Mouse (Mus musculus): ENCODE data around the gene Tent4a. TPM values are rescaled to one million over a fixed set of nuclear protein-coding genes. Genes with fewer than 3 reads are reported as not detected.

Gene Tent4a
- polyA plus RNA-seq, 1 experiment from 2014 or later = 5.5 TPM

DNA sequence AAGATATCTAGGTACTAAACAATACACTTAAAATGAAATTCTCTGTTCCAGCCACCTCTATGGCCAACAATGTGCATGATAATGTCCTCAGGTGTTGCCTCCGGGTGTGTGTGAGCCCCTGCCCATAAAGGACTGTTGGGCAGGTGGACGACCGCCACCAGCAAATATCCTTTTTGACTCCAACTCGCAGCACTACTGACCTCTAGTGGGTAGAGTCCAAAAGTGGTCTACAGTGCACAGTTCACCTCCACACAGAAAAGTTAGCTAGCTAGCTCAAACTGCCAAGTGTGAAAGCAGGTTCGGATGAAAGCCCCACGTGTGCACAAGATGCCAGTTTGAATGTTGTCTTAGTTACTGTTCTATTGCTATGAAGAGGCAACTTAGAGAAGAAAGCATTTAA lies 49.1 kb downstream of the Tent4a start:
- no peak for ATAC-seq (replicated peaks; ENCODE audit: low FRiP score)
- no peak overlapping the region for H3K9ac ChIP-seq
- WGBS = 13% methylated on average over 6 of the region's 6 CpGs
- H3K36me3 ChIP-seq = no peaks in the 10 kb centered on the region
- H3K4me3 ChIP-seq (replicated peaks) = no peak overlapping the region
- H3K9me3 ChIP-seq (replicated peaks) = no peaks in the 10 kb centered on the region
- H3K4me2 ChIP-seq = no peak overlapping the region
- peaks cover 73% of the 10 kb centered on the region for H3K27me3 ChIP-seq
- H3K27ac ChIP-seq = no peak overlapping the region
- H3K4me1 ChIP-seq = peaks cover 38% of the 10 kb centered on the region

DNA sequence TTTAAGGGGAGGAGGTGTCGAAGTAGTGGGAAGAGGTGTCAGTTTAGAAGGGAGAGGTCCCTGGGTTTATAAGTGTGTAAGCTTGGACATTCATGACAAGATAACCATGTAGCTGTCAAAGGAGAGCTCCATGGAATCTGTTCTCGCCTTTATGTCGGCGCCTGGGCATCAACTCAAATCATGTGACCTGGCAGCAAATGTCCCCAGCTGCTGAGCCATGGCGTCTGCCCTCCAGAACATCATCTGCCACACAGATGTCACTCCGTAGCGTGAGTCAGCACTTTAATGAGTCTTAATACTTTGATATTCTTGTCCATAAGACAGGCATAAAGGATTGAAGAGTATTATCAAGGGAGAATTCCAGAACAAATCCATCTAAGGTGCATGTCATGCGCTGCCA lies 51.7 kb downstream of the Tent4a start:
- Histone ChIP-seq H3K4me3 (replicated peaks) (no peak overlapping the region), H3K4me2 (peak overlapping the region; percentile 62; the same call in 1 of the 2 replicates), H3K27ac (no peak overlapping the region), H3K9me3 (replicated peaks) (no peaks in the 10 kb centered on the region), H3K4me1 (peaks cover 24% of the 10 kb centered on the region), H3K9ac (no peak overlapping the region), H3K27me3 (peaks cover 67% of the 10 kb centered on the region), H3K36me3 (no peaks in the 10 kb centered on the region)
- no peak for ATAC-seq (replicated peaks; ENCODE audit: low FRiP score)
- 56% methylated on average over 8 of the region's 8 CpGs for WGBS

DNA sequence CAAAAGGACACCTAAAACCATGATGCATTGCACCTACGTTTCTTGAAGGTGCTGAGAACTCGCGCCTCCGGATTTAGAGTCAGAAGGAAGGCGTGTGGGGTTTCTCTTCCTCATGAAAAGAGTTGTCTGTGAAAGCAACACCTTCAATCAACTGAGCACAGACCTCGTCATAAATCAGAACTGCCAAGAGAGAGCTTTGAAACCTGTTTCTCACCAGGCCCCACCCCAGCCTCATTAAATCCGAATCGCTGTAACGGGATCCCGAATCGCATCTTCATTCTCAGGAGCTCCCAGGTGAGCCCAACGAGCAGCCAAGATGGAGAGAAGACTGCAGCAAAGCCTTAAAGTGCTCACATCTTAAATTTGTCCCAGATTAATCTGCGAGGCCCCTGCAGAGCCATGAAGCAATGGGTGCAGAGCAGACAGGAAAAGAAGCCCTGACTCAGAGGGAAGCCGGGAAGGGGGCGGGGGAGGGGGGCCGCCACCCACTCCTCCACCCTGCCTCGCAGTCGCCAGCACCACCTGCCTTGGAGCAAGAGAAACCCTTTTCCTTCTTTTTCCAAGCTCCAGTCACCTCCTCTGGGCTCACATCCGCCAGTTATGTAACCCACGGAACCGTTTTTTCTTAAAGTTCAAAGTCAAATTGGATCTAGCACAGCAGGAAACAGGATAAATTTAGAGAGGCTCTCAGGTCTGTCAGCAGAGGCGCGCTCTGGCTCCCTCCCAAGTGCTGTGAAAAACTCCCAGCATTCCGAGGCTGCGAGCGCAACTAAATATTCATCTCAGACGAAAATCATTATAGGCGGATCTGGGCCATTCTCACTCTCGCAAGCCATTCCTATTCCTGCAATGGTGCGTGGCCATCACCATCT lies 52.5 kb downstream of the Tent4a start:
- Histone ChIP-seq H3K36me3 (no peaks in the 10 kb centered on the region), H3K4me2 (peak overlapping the region; percentile 62)

DNA sequence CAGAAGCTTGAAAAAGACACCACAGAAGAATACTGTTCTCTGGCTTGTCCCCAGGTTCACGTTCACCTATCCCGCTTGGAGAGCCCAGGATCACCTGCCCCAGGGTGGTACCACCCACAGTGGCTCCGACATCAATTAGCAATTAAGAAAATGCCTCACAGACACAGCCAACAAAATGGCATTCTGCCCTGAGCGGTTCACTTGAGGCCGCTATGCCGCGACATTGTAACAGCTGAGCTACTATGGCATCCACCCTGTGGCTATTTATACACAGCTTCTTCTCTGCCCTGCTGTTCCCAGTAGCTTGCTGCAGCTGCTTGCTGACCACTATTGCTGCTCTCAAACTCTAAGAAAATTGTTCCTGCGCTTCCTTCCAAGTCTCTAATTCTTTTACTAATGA lies 53.4 kb downstream of the Tent4a start:
- no peak overlapping the region for H3K4me3 ChIP-seq (replicated peaks)
- H3K36me3 ChIP-seq = no peaks in the 10 kb centered on the region
- peak overlapping the region; percentile 62 for H3K4me2 ChIP-seq
- H3K4me1 ChIP-seq = peaks cover 18% of the 10 kb centered on the region
- H3K27ac ChIP-seq = no peak overlapping the region
- no peaks in the 10 kb centered on the region for H3K9me3 ChIP-seq (replicated peaks)
- ATAC-seq (replicated peaks; ENCODE audit: low FRiP score) = no peak
- peaks cover 54% of the 10 kb centered on the region for H3K27me3 ChIP-seq
- no peak overlapping the region for H3K9ac ChIP-seq
- WGBS = 5% methylated on average over 8 of the region's 8 CpGs

More for the DNA sequence above, 52.5 kb downstream of the Tent4a start:
- 2% methylated on average over 30 of the region's 30 CpGs for WGBS
- Histone ChIP-seq H3K4me3 (replicated peaks) (peak overlapping the region; percentile 33), H3K9me3 (replicated peaks) (no peaks in the 10 kb centered on the region), H3K27me3 (peaks cover 63% of the 10 kb centered on the region), H3K9ac (no peak overlapping the region), H3K27ac (no peak overlapping the region), H3K4me1 (peaks cover 18% of the 10 kb centered on the region)
- 0 out of 2 replicates have a peak, but pooled peaks have one; percentile 40 for ATAC-seq (replicated peaks; ENCODE audit: low FRiP score)

DNA sequence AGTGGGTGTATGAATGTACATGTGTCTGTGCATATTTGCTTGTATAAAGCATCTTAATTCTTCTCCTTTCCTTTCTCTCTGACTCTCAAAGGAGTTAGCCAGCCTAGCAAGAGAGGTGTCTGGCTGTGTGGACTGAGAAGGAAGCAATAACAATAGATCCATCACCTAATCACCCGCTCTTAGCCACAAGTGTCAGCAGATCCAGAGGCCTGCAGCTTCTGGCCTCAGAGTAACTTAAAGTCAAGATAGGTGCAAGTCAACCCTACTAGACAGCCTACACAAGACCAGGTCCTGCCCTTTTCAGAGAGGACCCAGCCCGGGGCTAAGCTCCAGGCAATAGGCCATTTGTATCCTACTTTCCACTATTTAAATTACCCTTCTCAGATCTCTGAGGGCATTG lies 54.5 kb downstream of the Tent4a start:
- H3K4me3 ChIP-seq (replicated peaks) = no peak overlapping the region
- H3K4me1 ChIP-seq = peaks cover 18% of the 10 kb centered on the region
- no peak overlapping the region for H3K9ac ChIP-seq
- no peak for ATAC-seq (replicated peaks; ENCODE audit: low FRiP score)
- H3K36me3 ChIP-seq = no peaks in the 10 kb centered on the region
- 67% methylated on average over 2 of the region's 2 CpGs for WGBS
- no peak overlapping the region for H3K27ac ChIP-seq
- H3K27me3 ChIP-seq = peaks cover 49% of the 10 kb centered on the region
- H3K4me2 ChIP-seq = no peak overlapping the region
- no peaks in the 10 kb centered on the region for H3K9me3 ChIP-seq (replicated peaks)

DNA sequence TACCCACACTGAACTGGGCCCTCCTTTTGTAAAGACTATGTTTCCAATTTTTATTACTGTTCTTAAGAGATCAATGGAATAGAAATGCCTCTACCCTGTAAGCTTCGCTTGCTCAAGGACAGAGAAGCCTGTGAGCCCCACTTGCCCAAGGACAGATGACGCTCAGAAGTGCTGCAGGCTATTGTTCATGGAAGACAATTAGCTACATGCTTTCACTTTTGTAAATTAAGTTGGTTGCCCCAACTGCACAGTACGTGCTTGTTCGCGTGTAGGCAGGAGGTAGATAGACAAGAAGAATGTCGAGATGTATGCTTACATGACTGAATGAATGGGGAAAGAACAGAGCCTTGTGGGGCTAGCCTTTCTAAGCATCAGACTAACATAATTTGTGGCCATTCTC lies 55.7 kb downstream of the Tent4a start:
- no peak overlapping the region for H3K4me2 ChIP-seq
- no peaks in the 10 kb centered on the region for H3K9me3 ChIP-seq (replicated peaks)
- H3K4me1 ChIP-seq = peaks cover 18% of the 10 kb centered on the region
- ATAC-seq (replicated peaks; ENCODE audit: low FRiP score) = no peak
- peaks cover 40% of the 10 kb centered on the region for H3K27me3 ChIP-seq
- no peaks in the 10 kb centered on the region for H3K36me3 ChIP-seq
- H3K4me3 ChIP-seq (replicated peaks) = no peak overlapping the region
- 93% methylated on average over 6 of the region's 6 CpGs for WGBS
- H3K9ac ChIP-seq = no peak overlapping the region
- no peak overlapping the region for H3K27ac ChIP-seq

DNA sequence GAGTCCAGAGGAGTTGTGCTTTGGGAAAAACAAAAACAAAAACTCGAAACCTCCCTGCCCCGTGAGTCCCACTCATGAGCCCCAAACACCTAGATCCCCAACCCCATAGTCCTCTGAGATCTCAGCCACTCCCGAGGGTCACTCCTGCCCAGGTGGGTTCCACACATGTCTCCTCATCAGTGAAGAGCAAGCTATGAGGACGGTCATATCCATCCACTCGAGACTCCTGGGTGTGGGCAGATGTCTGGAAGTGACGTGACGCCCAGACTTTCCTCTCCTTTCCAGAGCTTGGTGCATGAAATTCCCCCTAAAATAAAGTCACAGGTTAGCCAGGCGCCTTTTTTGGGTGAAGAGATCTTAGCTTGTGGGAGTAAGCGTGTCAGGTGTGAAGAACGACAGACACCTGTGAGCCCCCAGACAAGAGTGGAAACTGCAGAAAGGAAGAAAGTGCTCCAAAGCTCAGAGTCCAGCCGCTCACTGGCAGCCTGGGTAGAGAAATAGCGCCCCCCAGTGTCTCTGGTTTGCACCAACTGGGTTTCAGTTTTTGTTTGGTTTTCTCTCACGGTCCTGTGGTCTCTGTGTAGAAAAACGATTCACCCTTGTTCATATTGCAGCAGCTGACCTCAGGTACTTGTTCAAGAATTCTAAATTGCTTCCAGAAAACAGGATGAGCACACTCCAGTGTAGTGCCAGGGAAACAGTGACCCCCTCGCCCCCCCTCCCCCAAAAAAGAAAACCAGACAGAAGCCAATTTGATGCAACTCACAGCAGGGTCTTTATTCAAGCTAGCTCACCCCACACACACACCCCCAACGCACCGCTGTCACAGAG lies 73.6 kb downstream of the Tent4a start:
- Histone ChIP-seq H3K36me3 (no peaks in the 10 kb centered on the region), H3K9ac (no peak overlapping the region), H3K4me2 (0 out of 2 replicates have a peak overlapping the region, but pooled peaks have one; percentile 9), H3K27me3 (0 out of 2 replicates have a peak, but pooled peaks cover 5% of the 10 kb centered on the region), H3K4me3 (replicated peaks) (no peak overlapping the region), H3K27ac (no peak overlapping the region), H3K9me3 (replicated peaks) (no peaks in the 10 kb centered on the region), H3K4me1 (peaks cover 8% of the 10 kb centered on the region; the same call in 1 of the 2 replicates)
- 44% methylated on average over 17 of the region's 17 CpGs for WGBS
- peak; percentile 37; the same call in 1 of the 2 replicates for ATAC-seq (replicated peaks; ENCODE audit: low FRiP score)

DNA sequence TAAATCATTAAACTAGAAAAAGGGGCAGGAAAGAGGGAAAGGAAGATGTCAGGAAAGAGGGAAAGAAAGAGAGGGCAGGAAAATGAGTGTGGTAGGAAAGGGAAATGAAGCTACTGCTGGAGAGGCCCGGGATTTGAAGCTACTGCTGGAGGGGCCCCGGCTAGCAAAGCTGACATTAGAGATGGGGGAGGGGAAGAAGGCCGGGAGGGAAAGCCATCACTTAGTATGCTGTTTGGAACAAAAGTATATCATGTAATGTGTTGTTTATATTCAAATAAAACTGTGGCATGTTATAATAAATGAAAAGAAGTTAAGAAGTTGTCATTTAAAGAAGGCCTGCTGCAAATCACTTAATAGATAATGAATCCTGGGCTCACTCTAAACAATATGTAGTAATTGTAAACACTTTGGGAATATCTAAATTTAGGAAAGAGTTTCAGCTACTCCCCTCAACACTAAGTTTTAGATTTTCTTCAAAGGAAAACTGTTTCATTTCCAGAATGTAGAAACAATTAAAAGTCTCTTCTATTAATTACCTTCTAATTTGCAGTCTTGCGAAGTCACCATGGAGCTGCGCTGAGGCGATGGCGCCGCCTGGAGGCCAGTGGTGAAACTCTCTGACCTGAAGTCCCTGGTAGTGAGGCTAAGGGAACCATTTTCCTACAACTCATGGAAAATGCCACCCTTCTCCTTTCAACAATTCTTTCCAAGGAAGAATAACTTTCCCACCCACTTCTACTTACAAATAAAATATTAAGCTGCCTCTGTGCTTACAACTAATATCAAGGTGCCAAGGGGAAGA lies 74.6 kb downstream of the Tent4a start:
- H3K27ac ChIP-seq = no peak overlapping the region
- H3K9me3 ChIP-seq (replicated peaks) = no peaks in the 10 kb centered on the region
- H3K36me3 ChIP-seq = no peaks in the 10 kb centered on the region
- 0 out of 2 replicates have a peak, but pooled peaks cover 5% of the 10 kb centered on the region for H3K27me3 ChIP-seq
- no peak for ATAC-seq (replicated peaks; ENCODE audit: low FRiP score)
- H3K9ac ChIP-seq = no peak overlapping the region
- 12% methylated on average over 8 of the region's 8 CpGs for WGBS
- peaks cover 10% of the 10 kb centered on the region; the same call in 1 of the 2 replicates for H3K4me1 ChIP-seq
- H3K4me2 ChIP-seq = no peak overlapping the region
- no peak overlapping the region for H3K4me3 ChIP-seq (replicated peaks)

DNA sequence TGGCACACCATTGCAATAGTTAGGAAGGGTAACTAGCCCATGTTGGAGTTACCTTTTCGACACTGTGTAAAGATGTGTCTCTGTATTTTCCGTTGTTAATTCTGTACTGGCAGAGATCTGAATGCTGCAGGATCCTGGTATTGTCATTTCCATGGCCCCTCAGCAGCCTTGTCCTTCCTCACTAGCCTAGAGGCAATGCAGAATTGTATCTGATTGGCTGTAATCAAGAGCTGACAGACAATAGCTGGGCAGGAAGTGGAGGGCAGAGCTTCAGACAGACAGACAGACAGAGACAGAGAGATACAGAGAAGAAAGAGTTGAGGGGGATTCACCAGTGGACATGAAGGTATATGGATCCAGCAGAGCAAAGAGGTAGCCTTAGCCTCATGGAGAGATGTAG lies 75.5 kb downstream of the Tent4a start:
- WGBS = 87% methylated on average over 2 of the region's 2 CpGs
- H3K4me3 ChIP-seq (replicated peaks) = no peak overlapping the region

DNA sequence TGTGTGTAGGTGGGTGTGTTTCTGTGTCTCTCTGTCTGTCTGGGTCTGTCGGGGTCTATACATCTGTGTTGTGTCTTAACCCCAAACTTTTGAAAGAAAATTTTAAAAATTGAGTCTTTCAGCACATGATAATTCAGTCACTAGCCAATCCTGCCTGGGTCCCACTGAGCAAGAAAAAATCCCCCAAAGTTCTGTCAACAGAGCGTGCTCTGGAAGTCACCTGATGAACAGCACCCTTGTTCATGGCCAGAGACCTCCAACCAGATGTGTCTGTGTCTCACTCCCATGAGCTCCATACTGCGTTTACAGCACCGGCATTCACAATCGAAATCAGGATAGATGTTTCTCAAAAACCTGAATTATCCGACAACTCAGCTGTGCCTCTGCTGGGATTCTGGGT lies 76.0 kb downstream of the Tent4a start:
- peaks cover 10% of the 10 kb centered on the region; the same call in 1 of the 2 replicates for H3K4me1 ChIP-seq
- no peaks in the 10 kb centered on the region for H3K9me3 ChIP-seq (replicated peaks)
- 0 out of 2 replicates have a peak, but pooled peaks cover 5% of the 10 kb centered on the region for H3K27me3 ChIP-seq
- no peaks in the 10 kb centered on the region for H3K36me3 ChIP-seq
- no peak for ATAC-seq (replicated peaks; ENCODE audit: low FRiP score)
- no peak overlapping the region for H3K27ac ChIP-seq
- H3K9ac ChIP-seq = no peak overlapping the region
- WGBS = 90% methylated on average over 6 of the region's 6 CpGs
- H3K4me2 ChIP-seq = no peak overlapping the region
- H3K4me3 ChIP-seq (replicated peaks) = no peak overlapping the region

More for the DNA sequence above, 75.5 kb downstream of the Tent4a start:
- H3K4me1 ChIP-seq = peaks cover 10% of the 10 kb centered on the region; the same call in 1 of the 2 replicates
- 0 out of 2 replicates have a peak, but pooled peaks cover 5% of the 10 kb centered on the region for H3K27me3 ChIP-seq
- H3K27ac ChIP-seq = no peak overlapping the region
- H3K4me2 ChIP-seq = no peak overlapping the region
- no peak for ATAC-seq (replicated peaks; ENCODE audit: low FRiP score)
- H3K9ac ChIP-seq = no peak overlapping the region
- no peaks in the 10 kb centered on the region for H3K36me3 ChIP-seq
- no peaks in the 10 kb centered on the region for H3K9me3 ChIP-seq (replicated peaks)

DNA sequence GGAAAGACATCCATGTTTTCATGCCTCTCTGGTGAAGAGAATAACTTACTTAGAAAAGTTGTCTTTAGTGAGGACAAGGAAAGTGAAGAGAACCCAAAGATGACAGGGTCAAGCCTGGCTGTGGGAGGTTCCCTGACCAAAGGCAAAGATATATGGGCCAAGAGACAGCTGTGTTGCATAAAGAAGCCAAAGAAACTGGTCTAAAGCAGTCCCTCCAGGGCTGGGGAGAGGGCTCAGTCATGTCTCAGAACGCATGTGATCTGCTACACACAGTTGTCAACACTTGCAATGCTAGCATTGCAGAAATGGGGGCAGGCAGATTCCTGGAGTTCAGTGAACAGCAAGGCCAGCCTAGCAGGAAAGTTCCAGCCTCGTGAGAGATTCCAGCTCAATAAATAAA lies 77.3 kb downstream of the Tent4a start:
- Histone ChIP-seq H3K9me3 (replicated peaks) (no peaks in the 10 kb centered on the region), H3K4me1 (peaks cover 10% of the 10 kb centered on the region; the same call in 1 of the 2 replicates), H3K27me3 (0 out of 2 replicates have a peak, but pooled peaks cover 5% of the 10 kb centered on the region), H3K9ac (no peak overlapping the region), H3K27ac (no peak overlapping the region), H3K36me3 (no peaks in the 10 kb centered on the region), H3K4me2 (no peak overlapping the region), H3K4me3 (replicated peaks) (no peak overlapping the region)
- WGBS = 40% methylated on average over 2 of the region's 2 CpGs
- ATAC-seq (replicated peaks; ENCODE audit: low FRiP score) = 0 out of 2 replicates have a peak, but pooled peaks have one; percentile 36
